Mouse (Mus musculus): ENCODE data around the gene Slc52a3.

DNA sequence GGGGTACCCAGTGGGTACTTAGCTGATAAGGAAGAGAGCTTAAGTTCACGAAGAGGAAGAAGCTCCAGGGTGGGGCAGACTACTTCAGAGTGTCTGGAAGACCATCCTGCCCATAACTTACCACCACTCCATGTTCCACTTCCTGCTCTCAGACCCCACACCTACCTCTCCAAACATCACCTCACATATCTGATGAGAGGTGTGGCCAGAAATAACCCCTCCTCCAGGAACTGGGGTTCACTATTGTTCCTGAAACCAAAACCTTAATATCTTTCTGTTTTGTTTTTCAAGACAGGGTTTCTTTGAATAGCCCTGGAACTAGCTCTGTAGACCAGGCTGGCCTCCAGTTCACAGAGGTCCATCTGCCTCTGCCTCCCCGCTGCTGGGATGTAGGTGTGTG is 28.5 kb upstream of the Slc52a3 start:
- TF ChIP-seq CTCF (IDR thresholded peaks at IDR 0.05; ENCODE audit: low read depth, low read length) (no peak), GATA1 (IDR thresholded peaks at IDR 0.05; ENCODE audit: borderline replicate concordance, low read length) (no peak), POLR2AphosphoS5 (IDR thresholded peaks at IDR 0.05; ENCODE audit: insufficient replicate concordance, low read depth, low read length) (no peak)

Measured in G1E (cell line).